Mouse (Mus musculus) liver, postnatal 0 days (tissue): Measurements from ENCODE around the gene Pnliprp1.

Experiments
- CTCF ChIP-seq: sonication (generic); IDR thresholded peaks from 2 replicates; pipeline ENCODE4 v1.5.1; 2016; ENCODE audit warnings: antibody characterized with exemption, low read depth
- EP300 ChIP-seq: IDR thresholded peaks from 2 replicates; pipeline ENCODE4 v1.6.1; 2016; ENCODE audit warnings: antibody characterized with exemption, low read depth, mild to moderate bottlenecking

DNA sequence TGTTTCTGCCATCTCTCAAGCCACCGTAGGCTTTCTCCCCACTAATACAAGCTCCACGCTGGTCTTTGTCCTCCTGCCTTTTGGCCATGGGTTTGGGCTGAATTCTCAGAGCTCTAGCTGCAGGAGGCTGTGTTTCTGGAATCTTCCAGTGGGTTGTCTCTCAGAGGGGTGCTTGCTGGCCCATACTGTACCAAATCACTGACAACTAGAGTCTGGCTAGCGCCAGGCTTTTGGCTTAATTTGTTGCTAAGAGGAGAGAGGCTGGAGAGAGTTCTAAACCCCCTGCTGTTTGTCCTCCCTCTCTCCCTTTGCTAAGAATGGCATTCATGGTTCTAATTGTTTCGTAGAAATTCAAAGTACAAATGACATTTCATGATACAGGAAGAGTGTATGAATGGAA, 52.9 kb downstream of the Pnliprp1 start:
- TF ChIP-seq CTCF (no peak), EP300 (no peak)
